Mouse (Mus musculus) left cerebral cortex, adult 11 months (tissue): ENCODE data around the gene Tnfsf14.

Experiments used
- DNase-seq: peaks from one replicate; pipeline ENCODE4 v3.0.0; 2022; ENCODE audit warnings: low spot score

The Tnfsf14 gene

DNA sequence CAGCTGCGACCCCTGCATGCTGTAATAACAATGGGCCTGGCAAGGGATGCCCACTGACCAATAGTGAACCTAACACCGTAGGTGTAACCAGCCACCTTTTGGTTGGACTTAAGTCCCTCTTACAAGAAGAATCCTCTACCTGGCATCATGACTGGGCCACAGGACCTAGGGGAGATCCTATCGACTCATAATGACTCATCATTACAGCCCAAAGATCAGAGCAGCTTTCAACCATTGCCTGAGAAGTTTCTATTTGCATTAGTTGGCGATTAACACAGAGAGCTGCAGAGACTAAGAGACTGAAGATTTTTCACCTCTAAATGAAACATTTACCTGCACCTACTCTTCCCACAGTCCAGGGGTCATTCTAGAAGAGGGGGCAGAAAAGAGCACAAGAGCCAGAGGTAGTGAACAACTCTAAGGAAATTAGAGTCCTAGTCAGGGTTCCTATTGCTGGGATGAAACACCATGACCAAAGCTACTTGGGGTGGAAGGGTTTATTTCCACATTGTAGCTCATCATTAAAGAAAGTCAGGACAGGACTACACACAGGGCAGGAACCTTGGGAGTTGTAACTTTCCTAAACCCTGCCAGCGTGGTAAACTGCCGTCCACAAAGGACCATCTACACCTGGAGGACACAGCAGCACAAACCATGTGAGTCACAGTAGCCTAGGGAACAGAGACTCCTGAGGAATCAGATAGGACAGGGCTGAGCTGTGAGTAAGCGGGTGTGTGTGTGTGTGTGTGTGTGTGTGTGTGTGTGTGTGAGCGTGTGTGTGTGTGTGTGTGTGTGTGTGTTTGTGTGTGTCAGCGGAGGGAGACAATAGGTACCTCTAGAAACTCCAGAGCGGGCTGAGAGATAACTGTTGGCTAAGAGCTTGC, 8.1 kb upstream of the Tnfsf14 start:
- DNase-seq: no peak

DNA sequence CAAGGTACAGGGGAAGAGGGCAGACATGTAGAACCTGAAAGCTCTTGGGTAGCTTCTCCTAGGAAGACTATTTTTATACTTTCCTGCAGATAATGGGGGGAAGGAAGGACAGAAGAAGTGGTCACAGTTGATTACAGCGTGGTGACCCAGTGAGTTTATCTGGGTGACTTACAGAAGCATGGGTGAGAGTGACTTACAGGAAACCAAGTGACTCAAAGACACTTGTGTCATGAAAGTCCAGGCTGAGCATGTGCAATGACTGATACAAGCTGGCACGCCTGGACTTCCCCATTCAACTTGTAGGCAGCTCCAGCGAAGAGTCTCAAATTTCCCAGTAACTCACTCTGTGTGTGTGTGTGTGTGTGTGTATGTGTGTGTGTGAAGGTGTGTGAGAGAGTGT, 4.3 kb upstream of the Tnfsf14 start:
- DNase-seq: no peak

DNA sequence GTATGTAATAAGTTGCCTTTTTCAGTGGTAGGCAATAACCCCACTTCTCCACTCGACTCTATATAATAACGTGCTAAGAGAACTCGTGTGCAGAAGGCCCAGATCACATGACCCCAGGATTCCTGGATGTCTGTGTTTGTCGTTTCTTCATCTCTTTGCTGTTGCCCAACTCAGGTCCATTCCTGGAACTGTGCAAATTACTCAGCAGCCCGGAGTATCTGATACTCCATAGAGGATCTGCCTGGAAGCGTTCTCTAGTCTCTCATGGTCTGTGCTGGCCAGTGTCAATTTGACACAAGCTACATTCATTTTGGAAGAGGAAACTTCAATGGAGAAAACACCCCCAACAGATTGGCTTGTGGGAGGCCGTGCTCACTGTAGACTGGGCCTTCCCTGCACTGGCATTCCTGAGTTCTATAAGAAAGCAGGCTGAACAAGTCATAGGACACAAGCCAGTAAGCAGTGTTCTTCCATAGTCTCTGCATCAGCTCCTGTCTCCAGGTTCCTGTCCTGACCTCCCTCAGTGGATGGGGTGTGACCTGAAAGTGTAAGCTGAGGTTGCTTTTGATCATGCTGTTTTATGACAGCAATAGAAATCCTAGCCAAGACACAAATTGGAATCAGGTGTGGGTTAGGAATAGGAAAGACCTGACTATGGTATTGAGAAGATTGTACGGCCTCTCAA, 1.5 kb upstream of the Tnfsf14 start:
- DNase-seq: no peak

DNA sequence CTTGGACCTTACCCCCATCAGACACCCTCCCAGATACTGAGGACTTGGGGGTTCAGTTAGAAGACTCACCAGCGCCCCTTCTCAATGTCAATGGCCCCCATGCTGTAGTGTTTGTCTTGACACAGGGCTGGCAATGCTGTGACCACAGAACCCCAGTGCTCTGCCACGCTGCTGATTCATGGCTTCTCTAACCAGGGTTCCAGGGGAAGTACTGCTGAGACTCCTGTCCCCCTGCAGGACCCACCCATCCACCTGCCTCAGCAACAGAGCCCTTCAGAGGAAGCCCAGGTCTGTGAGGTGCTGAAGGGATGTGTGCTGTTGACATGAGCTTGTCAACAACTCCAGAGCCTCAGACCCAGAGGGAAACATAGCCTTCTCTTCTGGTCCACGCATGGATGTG, 794 bp upstream of the Tnfsf14 start:
- DNase-seq: no peak

DNA sequence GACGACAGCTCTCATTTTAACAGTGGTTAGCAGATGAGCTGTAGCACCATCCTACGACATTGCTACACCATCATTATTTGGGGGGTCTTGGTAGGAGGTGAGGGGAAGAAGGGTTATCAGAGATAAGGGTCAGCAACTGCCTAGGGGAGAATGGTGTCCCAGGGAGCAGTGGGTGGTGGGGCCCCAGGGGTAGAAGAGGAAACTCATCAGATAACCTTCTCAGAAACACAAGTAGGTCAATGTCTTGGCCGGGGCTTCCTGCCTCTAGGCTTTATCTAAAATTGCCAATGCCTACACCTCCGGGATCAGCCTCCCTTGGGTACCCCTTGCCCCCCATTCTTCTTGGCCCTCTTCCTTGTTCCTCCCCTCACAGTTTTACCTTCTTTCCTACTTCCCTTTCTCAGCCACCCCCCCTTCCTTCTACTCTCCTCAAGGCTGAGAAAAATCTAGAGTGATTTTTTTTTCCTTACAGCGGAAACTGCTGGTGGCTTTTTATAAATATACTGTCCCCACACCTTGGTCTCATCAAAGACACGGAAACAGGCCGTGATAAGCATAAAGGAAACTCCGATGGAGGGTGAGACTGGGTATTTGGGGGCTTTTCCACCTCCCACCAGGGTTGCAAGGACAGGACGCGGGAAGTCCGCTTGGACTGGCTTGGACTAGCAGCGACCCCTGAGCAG, 5.3 kb downstream of the Tnfsf14 start:
- no peak for DNase-seq

DNA sequence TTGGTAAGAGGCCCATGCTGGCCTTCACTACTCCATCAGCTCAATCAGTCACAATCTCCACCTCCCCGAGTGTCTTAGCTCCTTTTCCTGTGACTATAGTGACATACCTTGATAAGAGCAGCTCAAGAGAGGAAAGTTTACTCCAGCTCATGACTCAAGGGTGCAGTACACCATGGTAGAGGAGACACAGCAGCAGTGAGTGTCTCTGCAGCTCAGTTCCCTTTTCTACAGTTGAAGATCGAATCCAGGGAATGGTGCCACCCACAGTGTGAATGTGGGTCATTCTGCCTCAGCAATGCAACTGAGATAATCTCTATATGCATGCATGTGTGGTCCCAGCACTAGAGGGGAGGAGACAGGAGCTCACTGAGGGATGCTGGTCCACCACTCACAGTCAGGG, 8.3 kb downstream of the Tnfsf14 start:
- DNase-seq: no peak

DNA sequence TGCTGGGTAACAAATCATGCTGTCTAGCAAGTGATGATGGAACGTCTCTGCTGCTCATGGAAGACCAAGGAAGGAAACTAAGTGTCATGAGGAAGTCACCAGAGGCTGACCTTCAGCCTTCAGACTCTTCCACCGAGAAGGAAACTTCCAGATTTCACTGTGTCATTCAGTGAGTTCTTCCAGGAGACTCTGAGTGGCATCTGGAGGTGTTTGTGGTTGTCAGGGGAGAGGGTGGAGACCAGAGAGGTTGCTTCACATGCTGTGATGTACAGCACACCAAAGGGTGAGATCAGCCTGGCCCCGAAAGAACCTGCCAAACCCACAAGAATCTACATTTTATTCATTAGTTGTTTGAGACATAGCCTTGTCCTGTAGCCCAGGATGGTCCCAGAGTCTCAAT, 11.1 kb downstream of the Tnfsf14 start:
- no peak for DNase-seq

DNA sequence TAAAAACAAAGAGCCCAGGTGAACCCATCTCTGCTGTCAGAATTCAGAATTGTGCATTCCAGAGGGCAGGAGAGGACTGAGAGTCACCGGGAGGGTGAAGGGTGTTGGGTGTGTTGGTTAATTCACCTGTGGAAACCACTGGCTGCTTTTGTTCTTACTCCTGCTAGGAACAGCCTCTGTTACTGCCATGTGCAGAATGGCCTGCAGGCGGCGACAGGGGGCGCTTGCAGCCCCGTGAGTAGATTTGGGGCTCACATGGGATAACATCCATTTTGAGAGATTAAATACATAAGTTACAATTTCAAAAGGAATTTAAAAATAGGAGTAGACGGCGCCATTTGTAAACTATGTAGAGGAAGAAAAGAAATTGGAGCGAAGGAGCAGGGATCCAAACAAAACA, 13.6 kb downstream of the Tnfsf14 start:
- no peak for DNase-seq

DNA sequence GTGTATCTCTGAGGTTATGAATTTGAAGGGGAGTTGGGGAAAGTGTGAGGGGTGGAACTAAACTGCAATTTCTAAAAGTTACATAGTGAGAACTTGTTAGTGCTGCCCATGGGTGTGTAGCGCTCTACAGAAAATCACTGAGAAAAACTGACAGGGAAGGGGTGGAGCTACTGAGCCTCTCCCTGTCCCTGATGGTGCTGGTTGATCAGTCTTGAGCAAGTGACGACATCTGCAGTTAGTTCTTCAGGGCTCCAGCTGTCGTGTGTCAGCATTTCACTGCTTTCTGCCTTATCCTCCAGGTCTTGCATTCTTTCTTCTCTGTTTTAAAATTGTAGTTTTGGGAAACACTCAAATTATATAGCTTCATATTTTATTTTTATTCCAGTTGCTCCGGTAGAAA, 20.6 kb downstream of the Tnfsf14 start:
- DNase-seq: no peak

DNA sequence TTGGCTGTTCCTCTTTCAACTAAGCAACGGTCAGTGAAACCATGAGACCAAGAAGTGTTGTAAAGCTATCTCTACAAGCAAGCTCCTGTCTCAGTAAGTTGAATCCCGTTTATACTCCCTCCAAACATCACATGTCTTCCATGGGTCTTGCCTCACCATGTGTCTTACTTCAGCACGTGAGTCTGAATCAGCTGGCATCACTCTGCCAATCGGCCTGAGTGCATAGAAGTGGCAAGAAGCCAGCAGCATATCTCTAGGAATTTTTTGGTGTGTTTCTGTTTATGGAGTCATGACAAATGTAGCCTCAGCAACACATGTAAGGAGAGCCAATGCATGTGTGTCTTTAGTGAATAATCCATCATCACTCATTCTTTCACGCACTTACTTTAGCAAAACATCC, 21.6 kb downstream of the Tnfsf14 start:
- no peak for DNase-seq

DNA sequence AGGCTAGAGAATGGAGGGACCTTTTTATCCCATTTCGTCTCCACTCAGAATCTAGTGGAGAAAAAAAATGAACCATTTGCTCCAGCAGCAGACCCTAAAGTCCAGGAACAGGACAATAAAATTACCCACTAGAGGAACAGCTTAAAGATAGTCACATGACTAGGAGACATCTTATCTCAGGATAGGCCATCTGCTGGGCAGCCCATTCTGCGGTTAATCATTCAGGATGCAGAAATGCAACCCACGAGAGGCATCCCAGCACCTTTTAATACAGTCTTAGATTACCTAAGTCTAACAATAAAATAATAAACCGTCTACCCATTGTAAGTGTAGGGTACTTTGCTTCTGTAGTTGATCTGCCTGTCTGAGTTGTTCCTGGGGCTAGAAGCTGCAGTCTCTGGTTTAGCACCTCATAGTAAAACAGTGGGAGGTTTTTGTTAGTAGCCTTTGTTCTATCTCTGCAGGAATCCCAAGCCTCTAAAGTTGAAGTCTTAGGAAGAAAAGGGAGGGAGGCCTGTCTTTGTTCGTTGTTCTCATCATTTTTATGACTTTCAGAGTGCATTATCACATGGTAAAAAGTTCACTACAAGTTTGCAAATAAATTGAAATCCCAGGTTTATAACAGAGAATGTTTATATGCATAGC, 23.2 kb downstream of the Tnfsf14 start:
- DNase-seq: no peak

DNA sequence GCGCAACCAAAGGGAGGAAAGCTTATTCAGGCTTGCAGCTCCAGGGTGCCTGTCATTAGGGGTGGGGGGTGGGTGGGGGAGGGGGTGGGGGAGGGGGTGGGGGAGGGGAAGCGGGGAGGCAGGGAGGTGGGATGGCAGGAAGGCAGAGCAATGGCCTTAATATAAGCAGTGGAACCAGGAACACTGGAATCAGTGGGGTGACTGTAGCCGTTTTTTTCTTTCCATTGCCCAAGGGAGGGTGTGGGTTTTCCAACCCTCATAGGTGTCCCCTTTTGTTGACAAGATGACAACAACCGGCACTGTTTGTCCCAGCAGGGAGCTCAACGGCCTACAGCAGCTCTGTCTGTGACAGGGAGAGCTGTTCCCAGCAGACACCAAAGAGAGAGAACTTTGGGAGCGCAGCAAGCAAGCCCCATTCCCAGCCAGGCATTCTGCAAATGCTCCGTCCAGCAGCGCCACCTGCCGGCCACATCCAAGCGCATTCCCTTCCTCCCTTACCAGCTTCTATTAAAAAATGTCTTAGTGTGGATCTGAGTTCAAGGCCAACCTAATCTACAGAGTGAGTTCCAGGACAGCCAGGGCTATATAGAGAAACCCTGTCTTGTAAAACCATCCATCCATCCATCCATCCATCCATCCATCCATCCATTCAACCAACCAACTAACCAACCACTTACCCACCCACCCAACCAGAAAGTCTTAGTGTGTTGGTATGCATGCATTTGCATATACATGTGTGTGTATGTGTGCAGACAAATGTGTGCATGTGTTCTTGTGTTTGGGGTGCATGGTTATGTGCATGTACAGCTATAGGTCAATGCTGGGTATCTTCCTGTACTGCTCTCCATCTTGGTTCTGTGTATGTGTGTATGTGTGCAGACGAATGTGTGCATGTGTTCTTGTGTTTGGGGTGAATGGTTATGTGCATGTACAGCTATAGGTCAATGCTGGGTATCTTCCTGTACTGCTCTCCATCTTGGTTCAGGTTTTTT, 26.9 kb downstream of the Tnfsf14 start:
- peak; percentile 72 for DNase-seq

DNA sequence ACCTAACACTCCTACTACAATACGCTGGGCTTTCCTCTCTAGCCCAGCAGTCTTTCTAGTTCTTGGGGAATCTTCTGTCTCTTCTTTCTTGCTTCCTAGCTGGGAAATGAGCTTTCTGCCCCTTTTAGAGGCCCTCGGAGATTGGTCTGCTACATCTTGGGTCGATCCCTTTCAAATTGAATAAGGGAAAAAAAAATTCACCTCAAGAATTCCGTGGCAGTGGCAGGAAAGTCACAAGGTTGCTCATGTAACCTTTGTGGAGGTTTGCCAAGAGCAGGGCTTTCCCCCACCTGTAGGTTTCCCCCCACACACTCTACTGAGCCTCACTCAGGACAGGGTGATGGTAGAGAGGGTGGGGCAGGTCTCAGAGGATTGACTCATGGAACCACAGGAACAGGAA, 40.2 kb downstream of the Tnfsf14 start:
- DNase-seq: no peak

DNA sequence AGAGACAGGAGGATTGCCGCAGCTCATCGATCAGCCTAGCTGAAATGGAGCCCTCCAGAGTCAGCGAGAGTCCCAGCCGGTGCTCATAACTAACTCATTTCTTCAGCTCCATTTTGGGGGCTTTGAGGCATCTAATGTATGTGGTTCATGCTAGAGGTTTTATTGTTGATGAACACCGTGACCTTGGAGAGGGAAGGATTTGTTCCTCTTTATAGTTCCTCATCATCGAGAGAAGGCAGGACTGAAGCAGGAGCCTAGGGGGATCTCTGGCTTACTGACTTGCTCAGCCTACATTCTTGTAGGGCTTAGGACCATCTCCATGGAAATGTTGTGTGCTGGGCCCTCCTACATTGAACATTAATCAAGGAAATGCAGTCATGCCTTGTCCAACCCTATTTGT, 41.0 kb downstream of the Tnfsf14 start:
- DNase-seq: no peak

DNA sequence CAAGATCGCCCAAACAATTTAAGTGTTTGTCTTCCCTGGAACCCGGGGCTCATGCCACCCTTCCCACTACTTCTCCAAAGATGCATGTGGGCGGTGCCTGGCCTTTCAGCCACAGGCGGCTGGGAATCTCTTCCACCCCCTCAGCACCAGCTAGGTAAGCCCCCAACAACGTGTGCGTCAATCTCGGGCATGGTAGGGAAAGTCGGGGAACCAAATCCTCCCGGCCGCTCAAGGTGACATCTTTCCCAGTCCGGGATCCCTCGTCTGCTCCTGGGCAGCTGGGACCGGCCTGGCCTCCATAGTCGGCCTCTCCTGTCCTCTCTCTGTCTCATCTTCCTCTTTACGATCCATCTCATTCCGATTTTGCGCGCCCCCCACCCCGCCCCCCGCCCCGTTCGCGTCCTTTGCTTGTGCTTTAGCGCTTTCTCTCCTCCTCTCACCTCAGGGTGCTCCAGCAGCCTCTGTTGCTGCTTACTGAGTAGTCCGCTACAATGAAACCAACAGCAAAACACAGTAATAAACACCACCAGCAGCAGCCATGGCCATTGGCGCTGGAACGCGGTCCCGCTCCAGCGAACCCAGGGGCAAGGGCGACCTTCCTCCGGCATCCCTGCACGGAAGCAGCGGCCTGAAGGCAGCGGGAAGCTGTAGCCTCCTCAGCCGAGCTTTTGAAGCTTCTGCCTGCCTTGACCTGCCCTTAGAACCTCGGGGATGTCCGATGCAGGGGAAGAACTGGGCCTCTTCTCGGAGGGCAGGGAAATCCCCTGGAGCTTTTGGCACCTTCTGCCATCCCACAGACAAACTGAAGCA, 44.8 kb downstream of the Tnfsf14 start, which contains the start of gene Cd70:
TSS of gene Cd70 (minus strand) at position 784 of the 810 bp plus-strand sequence.
- no peak for DNase-seq

DNA sequence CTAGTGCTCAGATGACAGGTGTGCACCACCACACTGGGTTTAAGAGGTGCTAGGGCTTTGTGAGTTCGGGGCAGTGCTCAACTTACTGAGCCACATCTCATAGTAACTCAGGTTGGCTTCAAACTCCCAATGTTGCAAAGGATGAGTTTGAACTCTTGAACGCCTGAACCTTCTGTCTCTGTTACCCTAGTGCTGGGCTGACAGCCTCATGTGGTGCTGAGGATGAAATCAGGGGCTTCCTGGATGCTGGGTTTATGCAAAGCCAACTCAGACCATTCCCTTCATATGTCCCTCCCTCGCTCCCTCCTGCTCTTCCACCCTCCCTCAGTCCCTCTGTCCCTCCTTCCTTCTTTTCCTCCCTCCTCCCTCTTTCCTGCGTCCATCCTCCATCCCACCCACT, 45.6 kb downstream of the Tnfsf14 start:
- DNase-seq: no peak

DNA sequence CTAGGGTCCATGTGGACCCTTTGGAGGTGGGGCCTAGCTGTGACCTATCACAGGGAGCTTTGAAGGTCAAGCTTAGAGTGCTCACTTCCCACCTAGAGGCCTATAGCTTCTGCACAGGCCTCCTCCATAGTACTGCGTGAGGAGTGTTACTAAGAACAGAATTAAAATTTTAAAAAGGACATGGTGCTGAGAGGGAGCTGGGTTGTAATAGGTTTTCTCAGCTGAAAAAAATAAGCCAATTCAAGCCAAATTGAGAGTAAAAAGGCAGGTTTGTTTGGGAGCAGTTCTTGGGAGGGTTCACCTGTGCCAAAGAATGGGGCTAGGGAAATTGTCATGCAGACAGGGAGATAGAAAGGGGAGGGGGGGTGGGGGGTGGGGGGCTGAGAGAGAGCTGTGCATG, 48.9 kb downstream of the Tnfsf14 start:
- DNase-seq: no peak

DNA sequence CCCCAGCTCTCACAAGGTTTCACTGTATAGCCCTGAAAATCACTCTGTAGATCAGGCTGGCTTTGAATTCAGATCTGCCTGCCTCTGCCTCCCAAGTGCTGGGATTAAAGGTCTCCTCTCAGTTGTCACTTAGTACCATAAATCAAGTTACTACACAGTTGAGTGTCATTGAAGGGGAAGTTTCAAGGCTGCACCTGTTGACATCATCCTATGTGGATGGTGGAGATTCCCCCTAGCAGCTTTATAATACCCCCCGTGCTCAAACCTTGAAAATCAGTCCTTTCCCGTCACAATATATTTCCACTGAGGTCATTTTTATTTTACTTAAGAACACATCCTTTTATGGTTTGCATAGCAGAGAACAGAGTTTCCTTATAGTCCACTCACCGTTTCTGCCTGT, 50.3 kb downstream of the Tnfsf14 start:
- DNase-seq: no peak

DNA sequence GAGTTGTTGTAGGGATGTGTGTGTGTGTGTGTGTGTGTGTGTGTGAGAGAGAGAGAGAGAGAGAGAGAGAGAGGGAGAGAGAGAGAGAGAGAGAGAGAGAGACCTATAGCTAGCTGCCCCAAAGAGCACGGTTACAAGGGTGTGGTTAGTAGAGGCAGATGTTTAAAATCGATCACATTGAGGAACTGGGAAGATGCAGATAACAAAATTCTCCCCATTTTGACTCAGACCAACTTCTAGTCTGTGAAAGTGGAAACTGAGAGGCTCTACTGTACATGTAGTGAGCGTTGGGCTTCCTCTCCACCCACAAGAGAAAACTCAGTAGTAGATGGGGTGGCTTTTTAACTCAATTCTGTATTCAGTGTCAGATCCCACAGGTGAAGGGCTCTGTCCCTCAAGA, 54.3 kb downstream of the Tnfsf14 start:
- no peak for DNase-seq
